Mouse (Mus musculus): ENCODE measurements around the gene Nbl1.

Nbl1 gene

DNA sequence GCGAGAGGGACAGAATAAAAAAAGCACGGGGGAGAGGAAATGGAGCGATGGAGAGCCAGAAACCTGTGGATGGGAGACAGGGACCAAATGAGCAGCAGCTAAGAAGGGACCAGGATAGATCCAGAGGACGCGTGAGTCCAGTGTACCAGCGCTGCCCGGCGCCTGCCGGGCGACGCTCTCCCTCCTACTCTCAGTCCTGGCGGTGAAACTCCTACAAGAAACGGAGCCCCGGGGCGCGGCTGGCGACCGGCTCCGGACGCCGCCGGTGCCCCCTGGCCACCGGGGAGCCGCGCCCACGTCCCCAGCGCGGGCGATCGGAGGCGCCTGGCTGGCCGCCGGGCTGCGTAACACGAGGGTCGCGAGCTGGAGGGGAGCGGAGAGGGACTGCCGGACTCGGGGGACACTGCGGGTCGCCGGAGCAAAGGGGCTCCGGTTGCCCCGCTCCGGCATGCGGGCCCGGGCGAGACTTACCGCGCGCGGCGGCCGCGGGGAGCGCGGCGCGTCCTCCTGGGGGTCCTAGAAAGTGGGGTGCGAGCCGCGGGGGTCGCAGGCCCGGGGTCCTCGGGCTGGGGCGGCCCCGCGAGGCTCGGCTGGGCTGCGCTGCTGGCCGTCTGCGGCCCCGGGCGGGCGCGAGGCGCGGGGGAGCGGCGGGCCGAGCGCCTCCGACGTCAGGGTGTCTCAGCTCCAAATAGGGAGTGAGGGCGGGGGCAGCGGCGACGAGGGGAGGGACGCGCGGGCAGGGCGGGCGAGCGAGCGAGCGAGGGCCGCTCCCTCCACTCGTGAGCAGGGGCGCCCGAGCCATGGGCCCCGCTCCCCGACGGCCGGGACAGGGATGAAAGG is at the start of gene Nbl1:
Gene Nbl1 (minus strand): TSS at position 638 of the 840 bp plus-strand sequence.
- DNase-seq, result peak; percentile 76 to 80

DNA sequence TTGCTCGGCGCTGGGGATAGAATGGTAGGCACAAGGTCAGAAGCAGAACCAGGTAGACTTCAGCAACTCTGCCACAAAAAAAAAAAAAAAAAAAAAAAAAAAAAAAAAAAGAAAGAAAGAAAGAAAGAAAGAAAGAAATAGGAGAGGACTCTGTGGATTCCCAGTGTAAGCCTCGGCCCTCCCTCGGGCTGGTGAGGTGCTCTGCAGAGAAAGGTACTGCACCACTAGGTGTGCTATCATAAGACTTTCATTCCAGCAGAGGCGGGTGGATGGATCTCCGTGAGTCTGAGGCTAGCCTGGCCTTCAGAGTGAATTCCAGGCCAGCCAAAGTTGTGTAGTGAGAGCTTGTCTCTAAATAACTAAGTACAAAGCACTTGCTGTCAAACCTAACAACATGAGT is 49.0 kb upstream of the Nbl1 start:
- DNase-seq, result no peak

DNA sequence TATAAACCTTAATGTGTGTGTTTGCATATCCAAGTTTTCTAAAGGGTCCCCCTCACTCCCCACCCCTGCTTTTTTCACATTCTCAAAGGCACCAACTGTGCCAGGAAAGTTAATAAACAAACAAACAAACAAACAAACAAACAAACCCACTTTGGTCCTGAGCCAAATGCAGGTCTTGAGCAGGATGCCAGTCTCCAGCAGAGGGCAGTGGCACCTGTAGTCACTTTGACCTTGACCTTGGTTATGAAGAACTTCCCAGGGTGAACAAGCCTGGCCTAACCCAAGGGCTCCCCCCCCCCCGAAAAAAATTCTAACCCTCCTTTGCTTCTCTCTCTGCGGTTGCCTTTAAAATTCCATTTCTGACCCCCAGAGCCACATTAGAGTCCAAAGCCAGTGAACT is 47.5 kb upstream of the Nbl1 start:
- DNase-seq, result no peak

DNA sequence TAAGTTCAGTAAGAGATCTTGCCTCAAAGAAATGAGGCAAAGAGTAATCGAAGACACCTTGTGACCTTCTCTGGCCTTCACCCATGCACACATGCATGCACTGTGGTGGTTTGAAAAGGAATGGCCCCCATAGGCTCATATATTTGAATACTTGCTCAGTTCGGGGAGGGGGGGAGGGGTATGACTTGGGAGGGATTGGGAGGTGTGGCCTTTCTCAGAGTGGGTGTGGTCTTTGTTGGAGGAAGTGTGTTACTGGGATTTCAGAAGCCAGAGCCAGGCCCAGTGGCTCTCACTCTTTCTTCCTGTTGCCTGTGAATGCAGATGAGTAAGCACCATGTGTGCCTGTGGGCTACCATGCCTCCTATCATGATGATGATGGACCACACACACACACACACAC is 43.2 kb upstream of the Nbl1 start:
- DNase-seq, result no peak

DNA sequence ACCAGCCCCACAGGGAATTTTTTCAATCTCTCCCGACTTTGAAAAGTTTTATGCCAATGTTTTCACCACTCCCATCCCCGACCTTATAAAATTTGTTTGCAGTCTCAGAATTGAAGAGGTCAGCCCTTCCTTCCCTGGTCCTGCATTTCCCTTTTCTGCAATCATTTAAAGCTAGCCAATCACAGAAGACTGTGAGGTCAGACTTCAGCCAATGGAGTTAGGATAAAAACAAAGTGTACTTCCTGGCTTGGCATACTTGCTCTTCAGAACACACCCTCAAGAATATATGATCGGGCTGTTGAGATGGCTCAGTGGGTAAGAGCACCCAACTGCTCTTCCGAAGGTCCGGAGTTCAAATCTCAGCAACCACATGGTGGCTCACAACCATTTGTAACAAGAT is 40.3 kb upstream of the Nbl1 start:
- DNase-seq, result no peak

DNA sequence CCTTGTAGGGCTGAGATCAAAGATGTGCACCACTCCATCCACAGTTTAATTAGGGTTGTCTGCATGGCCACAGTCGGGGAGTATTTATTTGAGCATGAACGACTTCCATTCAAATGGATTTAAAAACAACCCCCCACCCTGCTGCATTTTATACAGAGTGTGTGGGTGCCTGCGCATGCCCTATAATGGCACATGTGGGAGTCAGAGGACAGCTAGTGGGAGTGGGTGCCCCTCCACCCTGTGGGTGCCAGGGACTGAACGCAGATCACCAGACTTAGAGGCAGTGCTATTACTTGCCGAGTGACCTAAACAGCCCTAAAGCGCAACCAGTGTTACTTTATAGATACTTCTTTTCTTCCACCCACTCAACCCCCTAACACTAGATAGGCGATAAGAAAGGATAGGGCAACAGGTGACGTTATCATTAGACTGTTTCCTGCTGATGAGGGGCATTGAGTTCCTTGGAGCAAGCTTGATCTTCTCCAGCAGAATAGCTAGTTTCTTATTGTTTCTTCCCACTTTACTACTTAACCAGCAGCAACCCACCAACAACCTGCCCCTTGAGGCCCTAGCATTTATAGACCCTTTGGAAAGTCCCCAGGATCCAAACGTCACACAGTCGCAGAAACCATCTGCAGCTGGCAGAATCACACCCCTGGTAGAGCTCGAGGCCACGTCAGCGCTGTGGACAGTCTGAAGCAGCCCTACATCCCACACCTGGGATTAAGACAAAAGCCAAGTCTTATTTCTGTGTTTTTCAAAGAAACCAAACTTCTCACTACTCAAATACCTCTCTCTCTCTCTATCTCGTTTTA is 39.3 kb upstream of the Nbl1 start:
- no peak for DNase-seq

DNA sequence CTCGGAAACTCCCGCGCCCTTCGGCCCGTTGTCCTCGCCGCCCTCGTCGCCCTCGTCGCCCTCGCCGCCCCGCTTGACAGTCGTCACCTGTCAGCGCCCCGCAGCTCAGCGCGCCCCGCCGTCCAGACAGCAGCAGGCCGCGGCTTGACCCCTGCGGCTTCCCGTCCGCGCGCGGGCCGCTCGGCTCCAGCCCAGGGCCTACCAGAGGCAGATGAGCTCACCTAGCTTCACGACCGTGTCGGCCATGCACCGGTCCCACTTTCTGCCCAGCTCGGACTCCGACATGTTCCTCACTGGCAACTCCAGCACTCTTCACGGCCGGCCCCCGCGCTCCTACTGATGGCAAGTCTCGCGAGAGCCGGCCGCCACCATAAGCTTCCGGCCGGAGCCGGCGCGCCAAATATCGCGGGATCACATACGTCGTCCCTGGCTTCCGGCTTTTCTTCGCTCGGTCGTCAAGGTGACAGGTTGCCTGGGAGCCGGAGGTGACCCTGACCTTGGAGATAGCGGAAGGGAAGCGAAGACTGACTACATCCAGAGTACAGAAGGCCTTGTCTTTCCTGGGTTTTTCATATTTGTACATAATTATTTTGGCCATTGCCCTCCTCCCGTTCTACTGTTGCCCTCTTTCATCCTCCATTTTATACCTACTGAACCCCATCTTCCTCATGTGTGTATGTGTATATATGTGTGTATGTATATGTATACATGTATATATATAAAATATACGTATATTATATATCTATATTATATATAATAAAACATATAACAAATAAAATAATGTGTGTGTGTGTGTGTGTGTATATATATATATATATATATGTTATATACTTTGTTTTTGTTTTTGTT is 38.1 kb upstream of the Nbl1 start, which contains the start of gene Minos1:
Gene Minos1 (minus strand): TSS at position 413 of the 849 bp plus-strand sequence.
- DNase-seq, result peak; percentile 97 to 98

DNA sequence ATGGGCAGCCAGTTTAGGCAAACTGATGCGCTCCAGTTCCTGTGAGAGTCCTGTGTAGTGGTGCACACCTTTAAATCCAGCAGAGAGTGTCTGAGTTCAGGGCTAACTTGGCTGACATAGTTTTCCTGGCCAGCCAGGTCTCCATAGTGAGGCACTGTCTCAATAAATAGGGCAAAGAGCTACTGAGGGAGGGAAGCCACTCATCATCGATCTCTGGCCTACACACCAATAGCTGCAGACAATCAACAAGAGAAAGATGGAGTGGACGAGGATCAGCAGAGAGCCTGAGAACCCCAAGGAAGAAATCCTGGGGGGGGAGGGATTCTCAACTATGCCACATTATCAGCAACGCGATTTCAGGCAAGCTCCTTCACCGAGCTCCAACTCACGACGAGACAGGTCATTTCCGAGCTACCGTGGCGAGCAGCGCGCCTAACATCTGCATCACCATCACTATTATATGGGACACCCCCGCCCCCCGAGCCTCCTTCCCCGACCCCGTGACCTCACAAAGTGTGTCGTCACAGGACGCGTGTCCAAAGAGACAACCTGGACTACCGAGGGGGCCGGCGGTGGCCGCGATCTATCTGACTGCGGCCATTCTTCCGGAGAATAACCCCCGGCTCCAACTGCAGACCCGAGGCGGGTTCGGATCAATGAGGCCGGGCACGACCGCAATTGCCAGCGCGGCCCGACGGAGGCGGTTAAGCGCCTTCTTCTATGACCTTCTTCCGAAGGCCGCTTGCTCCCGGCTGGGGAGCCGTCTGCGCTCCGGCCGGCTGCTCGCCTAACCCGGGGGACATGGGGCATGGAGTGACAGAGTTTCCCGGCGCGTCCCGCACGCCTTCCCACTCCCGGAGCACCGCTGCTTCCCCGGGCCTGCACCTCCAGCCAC is 37.3 kb upstream of the Nbl1 start:
- DNase-seq, result peak; percentile 23 to 45

DNA sequence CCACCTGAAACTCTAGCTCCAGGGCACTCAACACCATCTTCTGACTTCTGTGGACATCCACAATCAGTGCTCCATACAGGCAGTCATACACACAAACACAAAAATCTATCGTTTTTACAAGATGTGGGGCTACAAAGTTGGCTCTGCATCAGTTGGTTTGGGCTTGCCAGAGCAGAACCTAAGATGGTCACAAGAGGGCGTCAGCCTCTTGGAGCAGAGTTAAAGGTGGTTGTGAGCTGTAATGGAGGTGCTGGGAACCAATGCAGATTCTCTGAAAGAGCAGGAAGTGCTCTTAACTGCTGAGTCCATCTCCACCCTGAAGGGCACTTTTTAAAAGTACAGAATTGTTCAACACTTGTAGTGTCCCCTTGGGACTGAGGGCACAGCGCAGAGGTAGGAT is 33.7 kb upstream of the Nbl1 start:
- DNase-seq, result no peak

DNA sequence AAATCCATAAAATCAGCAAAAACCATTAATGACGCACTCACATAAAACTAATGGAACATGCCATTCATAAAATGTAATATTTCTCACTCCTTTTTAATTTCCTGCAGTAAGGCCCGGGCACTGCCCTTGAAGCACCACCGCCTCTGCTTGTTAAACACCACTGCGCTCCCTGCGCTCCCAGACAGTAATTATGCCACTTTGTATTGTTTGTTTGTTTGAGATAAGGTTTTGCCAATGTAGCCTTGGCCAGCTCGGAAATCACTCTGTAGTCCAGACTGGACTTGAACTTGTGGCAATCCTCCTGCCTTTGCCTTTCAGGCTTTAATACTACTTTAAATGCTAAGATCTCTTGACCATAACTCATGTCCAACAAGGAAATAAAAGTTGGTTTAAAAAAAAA is 32.1 kb upstream of the Nbl1 start:
- DNase-seq, result no peak

DNA sequence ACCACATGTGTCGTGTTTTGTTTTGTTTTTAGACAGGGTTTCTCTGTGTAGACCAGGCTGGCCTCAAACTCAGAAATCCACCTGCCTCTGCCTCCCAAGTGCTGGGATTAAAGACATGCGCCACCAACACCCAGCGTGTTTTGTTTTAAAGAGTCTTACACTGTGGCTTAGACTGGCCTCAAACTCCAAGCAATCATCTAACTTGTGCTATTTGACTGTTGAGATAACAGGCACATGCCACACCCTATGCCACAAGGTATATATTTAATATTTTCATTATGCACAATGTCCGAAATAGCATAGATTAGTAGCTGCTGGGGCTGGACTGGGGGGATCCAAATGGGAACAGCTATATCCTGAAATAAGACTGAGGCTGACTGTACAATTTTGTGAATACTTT is 29.8 kb upstream of the Nbl1 start:
- no peak for DNase-seq

DNA sequence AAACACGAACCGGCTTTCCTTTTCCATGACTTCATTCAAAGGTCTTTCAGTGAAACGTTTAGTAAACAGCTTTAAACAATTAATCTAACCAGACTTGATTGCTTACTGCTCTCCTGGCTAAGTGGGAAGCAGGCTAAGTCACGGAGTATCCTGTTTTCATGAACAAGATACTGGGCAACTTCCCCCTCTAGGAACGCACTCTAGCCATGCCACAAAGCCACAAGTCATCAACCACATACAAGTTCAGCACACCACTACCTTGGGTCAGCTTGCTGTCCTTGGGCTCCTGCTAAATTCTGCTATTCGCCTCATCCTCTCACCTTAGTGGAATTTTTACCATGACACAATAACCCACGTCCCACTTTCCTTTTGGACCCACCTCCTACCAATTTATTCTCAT is 28.2 kb upstream of the Nbl1 start:
- DNase-seq, result peak in 1 of 2 experiments; percentile 28

DNA sequence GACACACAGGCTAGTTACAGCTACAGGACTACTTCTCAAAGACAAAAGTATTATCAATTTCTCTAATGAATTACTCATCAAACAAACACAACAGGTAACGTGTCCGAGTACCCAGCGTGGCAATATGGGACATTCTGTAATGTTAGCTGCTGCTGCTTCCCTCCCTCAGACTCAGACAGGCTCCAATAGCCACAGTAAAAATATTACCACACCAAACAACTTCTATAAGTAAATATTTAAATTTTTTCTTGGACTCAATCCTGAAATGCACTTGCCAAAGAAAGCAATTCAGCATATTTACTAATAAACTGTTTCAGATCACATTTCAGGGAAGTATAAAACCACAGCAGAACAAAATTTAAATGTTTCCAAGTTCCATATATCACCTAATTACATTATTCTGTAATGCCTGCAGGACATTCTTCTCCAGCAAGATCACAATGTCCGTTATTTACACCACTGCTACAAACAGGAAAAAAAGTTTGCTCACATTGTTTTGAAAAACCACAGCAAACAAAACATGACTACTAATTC is 27.6 kb upstream of the Nbl1 start:
- DNase-seq, result no peak

DNA sequence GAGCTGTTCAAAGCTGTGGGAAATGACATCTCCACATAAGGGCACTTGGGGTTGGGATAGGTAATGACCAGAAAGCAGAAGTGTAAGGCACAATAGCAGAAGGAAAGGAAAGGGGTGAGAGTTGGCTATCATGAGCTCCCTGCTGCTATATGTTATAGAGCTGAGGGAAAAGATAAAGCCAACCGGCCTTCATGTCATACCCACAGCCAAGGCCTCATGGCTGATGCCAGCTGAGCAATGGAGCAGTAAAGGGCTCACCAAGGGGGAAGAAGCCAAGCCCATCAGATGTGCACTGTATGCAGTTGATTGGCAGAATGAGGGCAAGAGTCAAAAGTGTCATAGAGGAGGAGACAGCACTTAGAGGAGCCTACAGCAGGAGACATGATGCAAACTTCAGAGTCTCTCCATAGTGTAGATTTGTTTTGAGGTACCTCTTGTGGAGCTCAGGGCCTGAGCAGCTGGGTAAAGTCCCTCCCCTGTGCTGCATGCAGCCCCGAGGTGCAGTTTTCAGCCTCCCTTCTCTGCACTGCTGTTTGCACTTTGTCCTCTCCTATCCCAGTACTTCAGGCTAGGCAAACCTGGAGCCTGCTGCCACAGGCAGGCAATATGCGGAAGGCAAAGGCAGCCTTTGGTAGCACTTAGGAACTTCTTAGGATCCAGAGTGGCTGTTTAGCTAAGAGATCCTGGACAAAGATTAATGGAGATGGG is 23.7 kb upstream of the Nbl1 start:
- DNase-seq, result no peak

DNA sequence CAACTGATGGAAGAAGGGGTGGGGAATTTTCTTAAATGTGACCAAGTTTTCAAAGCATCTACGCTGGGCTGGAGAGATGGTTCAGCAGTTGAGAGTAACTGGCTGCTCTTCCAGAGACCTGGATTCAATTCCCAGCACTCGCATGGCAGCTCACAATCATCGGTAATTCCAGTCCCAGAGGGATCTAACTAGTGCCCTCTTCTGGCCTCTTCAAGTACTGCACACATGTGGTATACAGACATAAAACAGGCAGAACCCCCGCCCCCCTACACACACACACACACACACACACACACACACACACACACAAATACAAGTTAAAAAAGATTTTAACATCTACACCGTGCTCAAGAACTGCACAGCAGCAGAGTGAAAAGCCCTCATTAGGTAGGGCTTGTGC is 22.9 kb upstream of the Nbl1 start:
- DNase-seq, result no peak

DNA sequence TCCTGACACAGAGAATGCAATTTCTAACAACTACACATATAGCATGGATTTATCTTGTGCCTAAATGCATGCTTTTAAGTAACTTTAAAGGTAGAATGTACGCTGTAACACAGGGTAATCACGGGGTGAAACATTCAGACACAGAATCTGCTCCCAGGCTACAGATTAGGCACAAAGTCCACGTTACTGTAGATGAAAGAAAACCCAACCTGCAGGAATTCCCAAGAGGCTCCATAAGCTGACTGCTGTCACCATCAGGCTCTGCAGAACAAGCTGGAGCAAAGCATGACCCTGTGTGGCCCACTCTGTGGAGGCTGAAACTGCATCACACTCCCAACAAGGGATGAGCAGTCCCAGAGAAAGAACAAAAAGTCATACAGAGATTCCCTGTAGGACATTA is 19.7 kb upstream of the Nbl1 start:
- no peak for DNase-seq

DNA sequence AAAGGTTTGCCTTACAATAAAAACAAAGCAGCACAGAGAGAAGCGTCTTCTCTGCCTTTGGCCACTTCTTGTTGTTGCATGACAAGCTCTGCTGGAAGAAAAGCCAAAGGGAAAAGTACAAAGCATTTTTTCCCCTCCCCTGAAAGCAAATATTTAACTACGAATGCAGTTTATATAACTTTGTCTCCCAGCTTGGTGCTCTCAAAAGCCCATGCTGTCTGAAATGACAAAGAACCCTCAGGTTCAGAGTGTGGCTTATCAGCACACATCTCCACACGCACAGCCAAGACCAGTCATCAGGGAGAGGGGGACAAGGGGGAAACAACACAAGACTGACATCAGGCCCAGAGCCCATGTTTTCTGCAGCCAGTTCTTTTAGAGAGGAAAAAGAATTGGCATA is 18.6 kb upstream of the Nbl1 start:
- no peak for DNase-seq

DNA sequence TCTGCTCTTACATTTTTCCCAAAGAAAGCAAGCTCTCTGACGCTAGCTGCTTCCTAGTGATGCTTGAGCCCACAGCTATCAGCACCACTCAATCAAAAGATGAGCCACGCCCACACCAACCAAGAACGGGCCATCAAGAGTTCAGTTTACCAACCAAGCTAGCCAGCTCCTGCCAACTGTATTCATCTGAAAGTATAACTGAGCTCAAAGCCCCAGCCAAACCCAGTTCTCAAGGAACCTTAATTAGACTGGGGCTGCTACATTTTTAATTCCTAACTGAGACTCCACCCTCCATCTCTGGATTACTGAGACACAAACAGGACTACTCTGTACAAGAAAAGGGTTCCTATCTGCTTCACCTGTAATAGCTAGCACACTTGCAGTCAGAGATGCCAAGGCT is 18.1 kb upstream of the Nbl1 start:
- no peak for DNase-seq

DNA sequence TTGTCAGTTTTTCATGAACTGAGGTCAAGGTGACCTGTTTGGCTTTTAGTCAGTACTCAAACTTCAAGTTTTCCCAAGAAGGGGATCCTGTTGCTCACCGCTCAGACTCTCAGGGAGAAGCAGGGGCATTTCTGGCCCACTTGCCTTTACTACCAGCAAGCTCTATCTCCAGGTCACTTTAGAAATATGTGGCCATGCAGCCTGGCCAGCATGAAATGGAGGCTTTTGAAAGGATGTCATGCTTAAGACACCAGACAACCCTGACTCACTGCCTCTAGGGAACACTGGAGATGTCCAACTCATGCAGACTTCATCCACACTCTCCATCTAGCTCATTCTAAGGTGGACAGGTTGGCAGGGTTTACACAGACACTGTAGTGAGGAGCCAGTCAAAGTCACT is 12.7 kb upstream of the Nbl1 start:
- DNase-seq, result no peak

DNA sequence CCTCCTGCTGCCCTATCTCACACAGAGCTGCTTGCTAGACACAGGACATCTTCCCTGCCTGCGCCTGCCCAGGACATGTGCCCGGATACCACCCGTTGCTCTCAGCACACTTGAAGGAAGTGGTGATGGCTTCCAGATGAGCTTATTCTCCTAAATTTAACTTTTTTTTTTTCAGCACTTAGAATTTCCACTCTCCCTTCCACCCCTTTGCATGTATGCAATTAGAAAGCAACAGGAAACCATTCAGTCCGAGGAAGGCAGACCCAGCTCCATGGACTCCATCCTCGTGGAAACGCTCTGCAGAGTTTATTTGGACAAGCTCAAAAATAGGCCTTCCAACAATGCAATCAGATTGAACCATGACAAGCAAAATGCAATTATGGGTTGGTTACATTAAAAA is 8.8 kb upstream of the Nbl1 start:
- no peak for DNase-seq

DNA sequence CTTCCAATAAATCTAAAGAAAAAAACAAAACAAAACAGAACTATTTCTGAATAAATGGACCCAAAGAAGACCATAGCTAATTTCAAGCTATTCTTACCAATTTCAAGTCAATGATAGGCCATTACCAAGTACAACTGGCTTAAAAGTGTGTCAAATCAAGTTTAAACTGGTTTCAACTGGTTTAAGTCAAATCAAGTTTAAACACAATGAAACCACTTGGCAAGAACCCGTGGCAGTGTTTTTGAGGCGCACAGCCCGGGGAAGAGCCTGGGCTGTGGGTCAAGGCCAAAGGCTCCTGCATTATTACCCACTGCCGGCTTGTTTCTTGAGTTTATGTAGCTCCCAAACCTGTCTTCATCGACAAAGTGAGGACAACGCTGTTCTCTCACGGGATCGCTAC is 7.5 kb upstream of the Nbl1 start:
- DNase-seq, result no peak

All from lung, adult 18-20 months (tissue).